Mouse (Mus musculus): Measurements from ENCODE around the gene Phc2.

Gene Phc2

DNA sequence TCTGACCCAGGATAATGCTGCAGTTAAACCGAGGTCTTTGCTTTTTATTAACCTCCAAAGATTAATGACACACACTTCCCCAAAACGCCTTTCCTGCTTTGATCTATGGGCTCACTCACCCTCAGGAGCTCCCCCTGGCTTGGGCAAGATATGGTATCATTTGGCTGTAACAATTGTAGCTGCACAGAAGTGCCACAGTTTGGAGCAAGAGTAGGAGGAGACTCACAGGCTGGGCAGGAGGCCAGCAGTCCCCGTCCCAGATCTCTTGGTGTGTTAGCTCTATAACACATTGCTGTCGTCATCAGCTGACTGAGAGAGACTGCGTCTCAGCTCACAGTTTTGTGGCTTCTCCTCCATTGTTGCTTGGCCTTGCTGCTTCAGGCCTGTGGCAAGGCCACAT lies 65.6 kb downstream of the Phc2 start:
- DNase-seq (ENCODE audit: low spot score): no peak

- DNase-seq (ENCODE audit: low spot score): no peak
Observed at GRCm38 (mm10) chr4:128721061-128721648, 66.7 kb downstream of the Phc2 start.

- no peak for DNase-seq (ENCODE audit: low spot score)
Observed at GRCm38 (mm10) chr4:128721761-128722160, 67.3 kb downstream of the Phc2 start.

DNA sequence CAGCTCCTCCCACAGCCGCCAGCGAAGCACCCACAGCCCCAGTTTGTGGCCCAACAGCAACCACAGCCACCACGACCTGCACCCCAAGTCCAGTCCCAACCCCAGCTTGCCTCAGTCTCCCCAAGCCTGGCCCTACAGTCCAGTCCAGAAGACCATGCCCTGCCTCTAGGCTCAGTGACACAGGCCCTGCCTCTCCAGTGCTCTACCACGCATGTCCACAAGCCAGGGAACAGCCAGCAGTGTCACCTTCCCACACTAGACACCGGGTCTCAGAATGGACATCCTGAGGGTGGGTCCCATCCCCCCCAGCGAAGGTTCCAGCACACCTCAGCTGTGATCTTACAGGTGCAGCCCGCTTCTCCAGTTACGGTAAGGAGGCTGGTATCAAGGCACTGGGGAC lies 68.4 kb downstream of the Phc2 start:
- DNase-seq (ENCODE audit: low spot score): no peak

DNA sequence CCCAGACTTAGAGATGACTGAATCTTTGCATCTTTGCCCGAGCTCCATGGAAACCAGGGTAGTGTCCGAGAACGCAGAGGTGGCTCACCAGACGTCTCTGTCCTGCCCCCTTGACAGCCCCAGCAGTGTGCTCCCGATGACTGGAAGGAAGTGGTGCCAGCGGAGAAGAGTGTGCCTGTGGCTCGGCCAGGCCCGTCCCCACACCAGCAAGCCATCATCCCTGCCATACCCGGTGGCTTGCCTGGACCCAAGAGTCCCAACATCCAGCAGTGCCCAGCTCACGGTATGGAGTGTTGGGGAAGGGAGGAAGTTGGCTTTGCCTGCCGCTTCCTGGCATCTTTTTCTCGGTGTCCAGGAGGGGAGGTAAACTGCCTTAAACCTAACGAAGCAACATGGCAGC lies 68.9 kb downstream of the Phc2 start:
- DNase-seq (ENCODE audit: low spot score): no peak

DNA sequence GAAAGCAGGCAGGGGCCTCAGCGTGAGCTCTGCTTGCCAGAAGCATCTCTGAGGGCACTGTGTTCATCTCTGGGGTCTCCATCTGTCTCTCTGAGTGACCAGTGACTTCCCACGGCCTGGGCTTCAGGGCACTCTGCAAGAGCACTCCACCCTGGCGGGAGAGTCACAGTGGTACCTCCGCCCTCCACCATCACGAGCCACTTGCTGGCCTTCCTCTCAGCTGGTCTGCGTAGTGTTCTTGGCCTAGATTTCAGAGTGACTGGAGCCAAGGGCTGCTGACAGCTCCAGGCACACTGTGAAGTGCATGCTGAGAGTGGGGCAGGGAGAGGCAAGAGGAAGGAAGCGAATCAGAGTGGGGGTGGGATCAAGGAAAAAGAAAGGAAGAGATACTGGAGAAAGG lies 69.6 kb downstream of the Phc2 start:
- DNase-seq (ENCODE audit: low spot score): no peak

- DNase-seq (ENCODE audit: low spot score): no peak
Observed at GRCm38 (mm10) chr4:128727019-128727720, 72.7 kb downstream of the Phc2 start.

DNA sequence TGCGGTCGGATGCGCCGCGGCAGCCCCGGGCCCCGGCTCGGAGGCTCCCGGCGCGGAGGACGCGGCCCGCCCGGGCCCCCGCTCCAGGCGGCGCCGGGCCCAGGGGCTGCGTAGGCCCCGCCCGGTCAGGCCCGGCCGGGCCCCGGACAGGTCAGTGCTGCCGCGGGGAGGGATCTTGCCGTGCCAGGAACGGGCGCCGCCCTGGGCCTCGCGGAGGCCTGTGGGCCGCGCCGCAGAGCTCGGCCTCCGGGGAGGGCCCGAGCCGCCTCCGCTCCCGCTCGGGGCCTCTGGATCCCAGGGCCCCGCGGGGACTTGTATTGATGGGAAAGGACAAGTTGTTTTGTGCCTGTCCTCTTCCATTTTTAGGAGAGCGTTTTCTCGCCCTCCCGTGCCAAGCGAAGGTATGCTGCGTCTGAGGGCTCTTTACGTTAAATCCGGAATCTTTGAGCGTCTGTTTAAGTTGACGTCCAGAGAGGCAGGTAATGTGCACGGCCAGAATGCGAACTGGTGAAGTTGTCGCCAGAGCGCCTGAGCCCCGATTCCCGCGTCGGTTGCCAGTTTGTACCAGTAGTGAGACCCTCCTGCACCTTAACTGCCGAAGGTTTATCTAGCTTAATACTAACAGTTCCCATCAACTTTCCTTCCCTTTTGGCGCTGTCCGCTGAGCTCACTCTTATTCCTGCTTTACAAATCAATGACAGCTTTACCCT lies 73.4 kb downstream of the Phc2 start:
- no peak for DNase-seq (ENCODE audit: low spot score)

- no peak for DNase-seq (ENCODE audit: low spot score)
Observed at GRCm38 (mm10) chr4:128728431-128728851, 73.9 kb downstream of the Phc2 start.

GRCm38 (mm10) chr4:128729033-128729708 lies 74.7 kb downstream of the Phc2 start:
- no peak for DNase-seq (ENCODE audit: low spot score)

GRCm38 (mm10) chr4:128729709-128730037 lies 75.2 kb downstream of the Phc2 start:
- DNase-seq (ENCODE audit: low spot score): no peak

- no peak for DNase-seq (ENCODE audit: low spot score)
Observed at GRCm38 (mm10) chr4:128730271-128730670, 75.8 kb downstream of the Phc2 start.

DNA sequence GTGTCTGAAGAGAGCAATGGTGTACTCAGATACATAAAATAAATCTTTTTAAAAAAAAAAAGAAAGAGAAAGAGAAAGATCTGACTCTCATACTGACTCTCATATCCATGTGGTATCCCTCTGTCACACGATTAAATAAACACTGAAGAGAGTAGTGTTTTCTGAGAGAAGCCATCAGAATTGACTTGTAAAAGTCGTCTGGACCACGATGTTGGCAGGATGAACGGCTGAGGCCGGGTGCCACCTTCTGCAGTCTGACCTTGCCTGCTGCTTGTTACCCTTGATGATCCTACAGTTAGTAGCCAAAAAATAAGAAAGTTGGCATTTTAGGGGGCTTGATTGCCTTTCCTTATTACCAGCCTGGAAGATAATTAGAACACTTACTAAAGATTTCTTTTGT lies 78.3 kb downstream of the Phc2 start:
- DNase-seq (ENCODE audit: low spot score): no peak

DNA sequence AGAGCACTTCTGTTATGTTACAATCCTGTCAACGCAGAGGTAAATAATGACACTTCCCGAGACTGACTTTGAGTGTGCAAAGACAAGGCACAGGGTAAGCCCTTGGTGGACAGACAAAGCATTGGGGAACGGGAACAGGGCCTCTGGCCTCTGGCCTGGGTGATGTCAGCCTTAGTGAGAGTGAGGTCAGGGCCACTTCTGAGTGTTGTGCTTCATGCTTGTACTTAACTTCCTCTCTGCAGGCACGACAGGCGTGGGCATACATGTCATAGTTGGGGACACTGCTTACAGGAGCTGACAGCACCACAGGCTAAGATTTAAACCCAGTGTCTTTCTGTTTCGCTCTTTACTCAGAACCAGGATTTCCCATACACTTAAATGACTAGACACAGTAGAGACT lies 79.0 kb downstream of the Phc2 start:
- no peak for DNase-seq (ENCODE audit: low spot score)

DNA sequence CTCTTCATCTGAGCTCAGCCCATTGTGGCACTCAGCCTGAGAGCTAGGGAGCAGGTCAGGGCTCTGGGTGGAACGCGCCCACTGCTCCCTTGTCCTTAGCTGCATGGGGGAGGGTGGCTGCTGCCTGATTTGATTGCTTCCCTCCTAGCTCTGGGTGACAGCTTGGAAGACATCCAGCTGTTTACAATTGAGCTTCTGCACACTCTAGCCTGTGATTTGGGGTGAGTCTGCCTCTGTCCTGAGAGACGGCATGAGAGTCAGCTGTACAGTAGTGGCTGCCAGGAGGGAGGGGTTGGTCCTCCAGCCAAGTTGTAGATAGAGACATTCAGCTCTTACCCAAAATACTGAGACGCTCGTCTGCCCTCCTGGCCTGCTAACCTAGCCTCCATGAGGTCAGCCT lies 79.7 kb downstream of the Phc2 start:
- DNase-seq (ENCODE audit: low spot score): no peak

DNA sequence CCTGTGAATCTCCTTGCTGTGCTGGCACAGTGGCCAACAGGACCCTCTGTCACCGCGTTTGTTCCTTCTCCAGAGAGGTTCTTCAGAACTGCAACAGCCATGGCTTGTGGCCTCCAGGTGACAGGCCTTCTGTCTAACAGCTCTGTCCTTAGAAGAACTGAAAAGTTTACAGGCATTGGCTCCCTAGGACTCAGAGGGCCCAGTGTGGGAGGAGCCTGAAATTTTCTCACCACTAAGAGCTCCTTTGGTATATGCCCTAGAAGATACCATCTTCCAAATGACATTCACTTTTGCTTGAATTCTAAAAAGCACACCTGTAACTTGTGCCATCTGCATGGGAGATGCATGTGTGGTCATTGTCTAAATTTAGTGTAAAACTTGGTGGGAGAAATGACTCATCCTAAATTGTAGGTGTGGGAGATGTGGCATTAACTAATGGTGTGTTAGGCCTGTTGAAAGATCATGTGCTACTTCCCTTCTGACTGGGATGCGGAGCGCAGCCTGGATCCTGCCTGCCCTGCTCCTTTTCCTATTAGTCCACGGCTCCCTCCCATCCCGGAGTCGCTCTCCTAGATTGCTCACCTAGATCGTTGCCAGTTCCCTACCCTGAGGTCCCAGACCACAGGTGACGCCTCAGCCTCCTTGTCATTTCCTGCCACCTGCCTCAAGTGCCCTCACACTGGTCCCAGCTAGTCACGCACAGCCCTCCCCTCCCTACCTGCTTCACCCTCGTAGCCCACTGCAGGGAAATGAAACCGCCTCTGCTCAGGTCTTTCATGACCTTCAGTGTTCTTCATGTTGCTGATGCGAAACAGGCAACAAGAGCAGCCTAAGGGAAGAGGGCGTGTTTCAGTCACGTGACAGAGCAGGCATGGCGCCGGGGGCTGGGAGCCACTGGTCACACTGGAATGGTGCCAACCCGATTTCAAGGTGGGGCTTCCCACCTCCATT lies 80.5 kb downstream of the Phc2 start:
- no peak for DNase-seq (ENCODE audit: low spot score)

DNA sequence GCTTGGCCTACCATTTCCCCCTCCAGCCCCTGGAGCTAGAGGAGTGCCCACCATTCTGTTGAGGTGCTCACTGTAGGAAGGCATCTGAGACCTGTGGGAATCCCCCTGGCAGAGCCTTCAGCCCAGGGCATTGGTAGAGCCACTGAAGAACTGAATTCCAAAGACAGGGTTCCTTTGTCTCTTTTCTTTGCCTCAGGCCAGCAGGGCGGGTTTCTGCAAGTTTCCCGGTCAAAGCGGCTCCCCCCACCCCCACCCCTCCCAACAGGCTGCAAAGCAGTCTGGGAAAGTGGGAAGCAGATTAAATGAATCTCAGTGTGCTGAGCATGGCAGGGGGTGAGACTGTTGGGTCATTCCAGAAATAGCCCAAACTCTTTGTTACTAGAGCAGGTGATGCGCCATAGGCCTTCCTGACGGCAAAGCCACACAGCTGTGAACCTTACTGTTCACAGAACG lies 82.7 kb downstream of the Phc2 start:
- DNase-seq (ENCODE audit: low spot score): no peak

- DNase-seq (ENCODE audit: low spot score): no peak
Observed at GRCm38 (mm10) chr4:128737825-128738610, 83.5 kb downstream of the Phc2 start.

- no peak for DNase-seq (ENCODE audit: low spot score)
Observed at GRCm38 (mm10) chr4:128740878-128741277, 86.4 kb downstream of the Phc2 start.

DNA sequence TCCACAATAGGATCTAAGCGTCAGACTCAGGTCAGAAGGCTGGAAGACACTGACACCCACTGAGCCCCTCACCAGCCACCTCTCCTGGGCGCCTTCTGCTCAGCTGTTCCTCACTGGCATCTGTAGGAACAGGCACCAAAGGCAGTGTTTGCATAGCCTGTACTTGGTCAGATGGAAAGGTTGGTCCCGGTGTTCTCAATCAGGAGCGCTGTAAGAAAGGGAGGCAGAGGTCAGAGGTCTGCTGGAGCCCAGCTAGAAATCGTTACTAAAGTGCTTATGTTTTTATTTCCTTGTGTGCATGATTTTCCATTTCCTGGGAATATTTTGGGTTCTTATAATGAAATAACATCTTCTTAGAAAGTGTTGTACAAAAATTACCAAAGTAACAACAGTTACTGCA lies 87.4 kb downstream of the Phc2 start:
- DNase-seq (ENCODE audit: low spot score): no peak

GRCm38 (mm10) chr4:128742379-128742970 lies 88.0 kb downstream of the Phc2 start:
- no peak for DNase-seq (ENCODE audit: low spot score)
